ENCODE assay signal across 21 mouse cellular contexts in the genomic region with DNA sequence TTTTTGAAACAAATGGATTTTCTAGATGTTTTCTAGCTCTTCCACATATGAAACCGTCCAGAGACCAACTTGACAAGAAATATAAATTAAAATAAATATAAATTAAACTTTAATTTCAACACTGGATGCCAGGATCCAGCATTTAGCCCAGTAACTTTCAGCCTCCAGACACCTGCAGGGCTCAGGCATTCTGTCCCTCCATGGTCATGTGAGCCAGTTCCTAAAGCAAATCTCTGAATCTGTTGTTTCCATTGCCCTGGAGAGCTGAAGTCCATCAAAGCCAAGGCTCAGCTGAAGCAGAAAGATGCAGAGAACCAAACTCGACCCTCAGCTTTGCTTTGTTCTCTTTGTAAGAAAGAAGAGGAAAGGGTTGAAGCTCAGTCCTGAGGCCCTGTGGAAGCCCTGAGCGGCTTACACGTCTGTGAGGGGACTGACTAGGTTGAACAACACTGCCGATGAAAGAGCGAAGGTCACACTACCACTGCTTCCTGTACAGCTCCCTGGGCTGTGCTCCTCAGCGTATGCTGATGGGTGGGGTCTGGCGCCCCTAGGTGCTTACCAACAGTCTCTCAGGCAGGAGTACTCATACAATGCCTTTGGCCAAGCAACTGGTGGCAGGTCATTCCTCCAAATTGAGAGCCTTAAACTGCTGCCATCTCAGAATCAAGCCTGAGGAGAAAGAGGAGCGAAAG. TPM values are rescaled to one million over a fixed set of nuclear protein-coding genes. Genes with fewer than 3 reads are reported as not detected.
DNase-seq lines count a peak whose midpoint lies in the region; ATAC-seq and TF ChIP-seq lines count a peak whose summit lies in the region.
"Had no signal": no experiment of that assay in that cellular context is flagged by ENCODE, and none has a peak within 500 bp of the region (broad histone marks: within the 10 kb centered on the region; RNA-seq: fewer than 3 reads in every experiment).

No protein-coding gene starts in this region.

- peaks cover 7% of the 10 kb centered on the region for H3K4me1 ChIP-seq in liver, postnatal 0 days (ENCODE audit: insufficient read depth)
- no peaks in the 10 kb centered on the region; the same call in 1 of the 2 replicates for H3K4me1 ChIP-seq in bone marrow, adult 2 months (ENCODE audit: control insufficient read depth, insufficient read depth, low read length)
- peaks cover 10% of the 10 kb centered on the region; the same call in 1 of the 2 replicates for H3K4me1 ChIP-seq in small intestine, adult 2 months (ENCODE audit: control insufficient read depth, insufficient read depth, insufficient read length, low read length)
- H3K4me1 ChIP-seq: embryonic facial prominence, embryonic 15.5 days; hindbrain, embryonic 10.5 days; limb, embryonic 15.5 days had no signal

- no peak overlapping the region for H3K27ac ChIP-seq in liver, postnatal 0 days (ENCODE audit: low read depth)
- H3K27ac ChIP-seq in bone marrow, adult 2 months (ENCODE audit: control insufficient read depth, insufficient read depth, low read depth, low read length, poor library complexity) = peak overlapping the region; percentile 56; the same call in 1 of the 2 replicates
- H3K27ac ChIP-seq in small intestine, adult 2 months (ENCODE audit: insufficient read depth, low read depth, low read length) = peak overlapping the region; percentile 19; the same call in 1 of the 2 replicates
- H3K27ac ChIP-seq in layer of hippocampus, adult 2 months = no peak overlapping the region
- H3K27ac ChIP-seq: embryonic facial prominence, embryonic 15.5 days; hindbrain, embryonic 10.5 days; limb, embryonic 15.5 days had no signal

- H3K36me3 ChIP-seq in liver, postnatal 0 days (replicated peaks; ENCODE audit: insufficient read depth, low read length) = no peaks in the 10 kb centered on the region
- 0 out of 2 replicates have a peak, but pooled peaks cover 2% of the 10 kb centered on the region for H3K36me3 ChIP-seq in small intestine, adult 2 months (ENCODE audit: control insufficient read depth, insufficient read depth, low read length)
- H3K36me3 ChIP-seq: embryonic facial prominence, embryonic 15.5 days; hindbrain, embryonic 10.5 days; limb, embryonic 15.5 days had no signal

- H3K9me3 ChIP-seq in liver, postnatal 0 days (ENCODE audit: low read length) = no peaks in the 10 kb centered on the region
- H3K9me3 ChIP-seq: embryonic facial prominence, embryonic 15.5 days; limb, embryonic 15.5 days had no signal

- no peak overlapping the region for H3K4me2 ChIP-seq in liver, postnatal 0 days (ENCODE audit: low read depth, low read length)
- H3K4me2 ChIP-seq: embryonic facial prominence, embryonic 15.5 days; limb, embryonic 15.5 days; midbrain, embryonic 11.5 days had no signal

- TF ChIP-seq EP300 in liver, postnatal 0 days (IDR thresholded peaks at IDR 0.05; ENCODE audit: low read depth) = no peak

- no peak for ATAC-seq in liver, postnatal 0 days
- no peak for ATAC-seq in erythroblast, adult 5-6 weeks (replicated peaks; ENCODE audit: low FRiP score, poor library complexity, severe bottlenecking)
- ATAC-seq: forebrain, embryonic 14.5 days had no signal

- TF ChIP-seq CTCF in liver, postnatal 0 days (IDR thresholded peaks at IDR 0.05; ENCODE audit: low read depth) = no peak
- TF ChIP-seq CTCF in bone marrow, adult 2 months (IDR thresholded peaks at IDR 0.05; ENCODE audit: control insufficient read depth, insufficient read depth, low read length) = peak; percentile 29; the same call in 1 of the 2 replicates
- no peak for TF ChIP-seq CTCF in small intestine, adult 2 months (IDR thresholded peaks at IDR 0.05; ENCODE audit: extremely low read depth, insufficient read length, insufficient replicate concordance, low read depth, low read length)
- no peak for TF ChIP-seq CTCF in layer of hippocampus, adult 2 months (conservative IDR thresholded peaks at IDR 0.05)

- H3K9ac ChIP-seq in liver, postnatal 0 days (replicated peaks) = no peak overlapping the region
- H3K9ac ChIP-seq: embryonic facial prominence, embryonic 15.5 days; limb, embryonic 15.5 days had no signal

- 36% methylated on average over 9 of the region's 9 CpGs for WGBS in liver, postnatal 0 days (ENCODE audit: insufficient replicate concordance)
- WGBS in bone marrow, adult 2 months = 39% methylated on average over 9 of the region's 9 CpGs
- 36% methylated on average over 9 of the region's 9 CpGs for WGBS in small intestine, adult 2 months

- no peak overlapping the region for H3K4me3 ChIP-seq in liver, postnatal 0 days (ENCODE audit: low read depth, low read length)
- peak overlapping the region; percentile 2 for H3K4me3 ChIP-seq in bone marrow, adult 2 months (replicated peaks; ENCODE audit: control insufficient read depth, low read depth, low read length)
- H3K4me3 ChIP-seq in small intestine, adult 2 months (ENCODE audit: low read depth, low read length) = peak overlapping the region; percentile 24; the same call in 1 of the 2 replicates
- no peak overlapping the region for H3K4me3 ChIP-seq in layer of hippocampus, adult 2 months
- H3K4me3 ChIP-seq: embryonic facial prominence, embryonic 15.5 days; hindbrain, embryonic 10.5 days; limb, embryonic 15.5 days had no signal

- TF ChIP-seq POLR2A in bone marrow, adult 2 months (IDR thresholded peaks at IDR 0.05; ENCODE audit: borderline replicate concordance, control insufficient read depth, low read depth, low read length) = no peak
- TF ChIP-seq POLR2A in small intestine, adult 2 months (IDR thresholded peaks at IDR 0.05; ENCODE audit: low read depth, low read length) = no peak

- H3K27me3 ChIP-seq in liver, postnatal 0 days (ENCODE audit: insufficient read depth, low read length) = no peaks in the 10 kb centered on the region
- no peaks in the 10 kb centered on the region for H3K27me3 ChIP-seq in small intestine, adult 2 months (ENCODE audit: control insufficient read depth, insufficient read depth, low read length)
- H3K27me3 ChIP-seq: embryonic facial prominence, embryonic 15.5 days; limb, embryonic 15.5 days had no signal

- DNase-seq in liver = peak; percentile 19
- no peak for DNase-seq in liver, postnatal 0 days
- peak; percentile 77 for DNase-seq in thymus, postnatal 25 days
- DNase-seq in layer of hippocampus, adult 2 months (ENCODE audit: low spot score in 2 of 2) = no peak
- no peak for DNase-seq in embryo, embryonic 9.5 days (ENCODE audit: extremely low spot score)
- DNase-seq: cerebellum, adult 11 months; gastrocnemius, postnatal 14 days; kidney, adult 18-20 months; kidney, postnatal 36 days had no signal

RNA-seq across cellular contexts. Expression of gene Gimap3, which starts 2.3 kb away (rescaled TPM):
- polyA plus RNA-seq in liver, postnatal 0 days (2015; fragmentation: Nextera tagmentation; extraction: Ambion mirVana) = 0.75 and 0.82 TPM in 2 replicates
- 15.3 and 36.7 TPM in 2 replicates for polyA plus RNA-seq in bone marrow, adult 2 months (2011; ENCODE audit: insufficient read depth, insufficient read length, low replicate concordance, missing spikeins)
- polyA plus RNA-seq in small intestine, adult 2 months (2012; rRNA removed) = 6.2 and 13.0 TPM in 2 replicates
- total RNA-seq in layer of hippocampus, adult 2 months (2021) = not detected
- 2.1 TPM in 1 of 2 replicates, not detected in the other for total RNA-seq in erythroblast, adult 5-6 weeks (2015; ENCODE audit: low replicate concordance)
- 1.1 and 2.0 TPM in 2 replicates for total RNA-seq in erythroblast, adult 5-6 weeks (2017; ENCODE audit: low replicate concordance)
- total RNA-seq: left cerebral cortex, adult 18-20 months; MEL had no signal
- polyA plus RNA-seq: embryonic facial prominence, embryonic 15.5 days; forebrain, embryonic 14.5 days; heart, embryonic 14.5 days; limb, embryonic 15.5 days; midbrain, embryonic 11.5 days had no signal

RNA-seq across cellular contexts. Expression of gene Gimap5, which starts 22.3 kb away (rescaled TPM):
- polyA plus RNA-seq in liver, postnatal 0 days (2015; fragmentation: Nextera tagmentation; extraction: Ambion mirVana) = 4.7 and 5.9 TPM in 2 replicates
- polyA plus RNA-seq in bone marrow, adult 2 months (2011; ENCODE audit: insufficient read depth, insufficient read length, low replicate concordance, missing spikeins) = 4.7 and 7.9 TPM in 2 replicates
- 4.9 and 10.2 TPM in 2 replicates for polyA plus RNA-seq in small intestine, adult 2 months (2012; rRNA removed)
- 1 to 10 TPM in 1 of 2 experiments, under 1 TPM in 1; 0.74 to 1.5 TPM for total RNA-seq in layer of hippocampus, adult 2 months (2021)
- 4.4 TPM in 1 of 2 replicates, not detected in the other for total RNA-seq in erythroblast, adult 5-6 weeks (2015; ENCODE audit: low replicate concordance)
- 2.6 and 6.8 TPM in 2 replicates for total RNA-seq in erythroblast, adult 5-6 weeks (2017; ENCODE audit: low replicate concordance)
- total RNA-seq: MEL had no signal

RNA-seq across cellular contexts. Expression of gene Gimap1, which starts 29.5 kb away (rescaled TPM):
- polyA plus RNA-seq in liver, postnatal 0 days (2015; fragmentation: Nextera tagmentation; extraction: Ambion mirVana) = 9.2 and 10.0 TPM in 2 replicates
- 19.3 and 26.4 TPM in 2 replicates for polyA plus RNA-seq in bone marrow, adult 2 months (2011; ENCODE audit: insufficient read depth, insufficient read length, low replicate concordance, missing spikeins)
- polyA plus RNA-seq in small intestine, adult 2 months (2012; rRNA removed) = 18.8 and 29.1 TPM in 2 replicates
- total RNA-seq in layer of hippocampus, adult 2 months (2021) = 1 to 10 TPM; 1.5 to 3.9 TPM
- 5.0 TPM in 1 of 2 replicates, not detected in the other for total RNA-seq in erythroblast, adult 5-6 weeks (2015; ENCODE audit: low replicate concordance)
- total RNA-seq in erythroblast, adult 5-6 weeks (2017; ENCODE audit: low replicate concordance) = 0.17 and 1.1 TPM in 2 replicates
- total RNA-seq: MEL had no signal

RNA-seq across cellular contexts. Expression of gene Gimap7, which starts 49.9 kb away (rescaled TPM):
- 0.59 and 0.65 TPM in 2 replicates for polyA plus RNA-seq in liver, postnatal 0 days (2015; fragmentation: Nextera tagmentation; extraction: Ambion mirVana)
- polyA plus RNA-seq in bone marrow, adult 2 months (2011; ENCODE audit: insufficient read depth, insufficient read length, low replicate concordance, missing spikeins) = 3.6 and 5.2 TPM in 2 replicates
- polyA plus RNA-seq in small intestine, adult 2 months (2012; rRNA removed) = 1.5 and 2.5 TPM in 2 replicates
- total RNA-seq in layer of hippocampus, adult 2 months (2021) = not detected
- not detected in 2 replicates for total RNA-seq in erythroblast, adult 5-6 weeks (2015; ENCODE audit: low replicate concordance)
- 2.6 TPM in 1 of 2 replicates, not detected in the other for total RNA-seq in erythroblast, adult 5-6 weeks (2017; ENCODE audit: low replicate concordance)
- total RNA-seq: gastrocnemius, postnatal 14 days; left cerebral cortex, adult 18-20 months; MEL had no signal
- polyA plus RNA-seq: forebrain, embryonic 14.5 days; heart, embryonic 14.5 days; hindbrain, embryonic 10.5 days; limb, embryonic 15.5 days; lung, embryonic 16.5 days; midbrain, embryonic 11.5 days had no signal

RNA-seq across cellular contexts. Expression of gene Gm28053, which starts 49.9 kb away (rescaled TPM):
- polyA plus RNA-seq in liver, postnatal 0 days (2015; fragmentation: Nextera tagmentation; extraction: Ambion mirVana) = 1.1 TPM in 1 of 2 replicates, not detected in the other
- polyA plus RNA-seq in bone marrow, adult 2 months (2011; ENCODE audit: insufficient read depth, insufficient read length, low replicate concordance, missing spikeins) = 15.2 TPM in 1 of 2 replicates, not detected in the other
- not detected in 2 replicates for polyA plus RNA-seq in small intestine, adult 2 months (2012; rRNA removed)
- total RNA-seq in layer of hippocampus, adult 2 months (2021) = not detected
- total RNA-seq in erythroblast, adult 5-6 weeks (2015; ENCODE audit: low replicate concordance) = not detected in 2 replicates
- total RNA-seq in erythroblast, adult 5-6 weeks (2017; ENCODE audit: low replicate concordance) = 1.8 TPM in 1 of 2 replicates, not detected in the other
- total RNA-seq: MEL had no signal
- polyA plus RNA-seq: forebrain, embryonic 14.5 days; hindbrain, embryonic 10.5 days had no signal

Comparison
In these comparisons a context has a peak if more than half of its experiments do, and no peak if none do; other contexts are left out.
1. DNase-seq: peak in liver (single experiment) and thymus, postnatal 25 days (single experiment); none in liver, postnatal 0 days (single experiment), layer of hippocampus, adult 2 months (0 of 2) and embryo, embryonic 9.5 days (single experiment).
2. H3K27ac ChIP-seq: peak in bone marrow, adult 2 months (single experiment) and small intestine, adult 2 months (single experiment); none in liver, postnatal 0 days (single experiment) and layer of hippocampus, adult 2 months (single experiment).
3. H3K4me3 ChIP-seq: peak in bone marrow, adult 2 months (single experiment) and small intestine, adult 2 months (single experiment); none in liver, postnatal 0 days (single experiment) and layer of hippocampus, adult 2 months (single experiment).